Comparison of ENCODE assay signal across 19 mouse cellular contexts in genomic region chr7:82180919-82181318, GRCm38 (mm10). TPM values are rescaled to one million over a fixed set of nuclear protein-coding genes. Genes with fewer than 3 reads are reported as not detected.
A peak's percentile ranks its signal among the peaks of the same experiment; 100 is the strongest.
DNase-seq lines count a peak whose midpoint lies in the region; ATAC-seq lines count a peak whose summit lies in the region.
"Had no signal": no experiment of that assay in that cellular context is flagged by ENCODE, and none has a peak within 500 bp of the region (broad histone marks: within the 10 kb centered on the region; RNA-seq: fewer than 3 reads in every experiment).

No protein-coding gene starts in this region.

- no peak for ATAC-seq in CD4-positive, CD25-positive, alpha-beta regulatory T cell, adult 4 months
- ATAC-seq: forebrain, embryonic 14.5 days; forebrain, embryonic 16.5 days had no signal

- DNase-seq in embryo, embryonic 10 days (ENCODE audit: low spot score) = peak; percentile 1
- no peak for DNase-seq in embryo, embryonic 10.5 days (ENCODE audit: low spot score)
- peak; percentile 0 for DNase-seq in thymus, postnatal 14 days
- DNase-seq in thymus, postnatal 10 days (ENCODE audit: low spot score in 2 of 2) = no peak
- DNase-seq: adrenal gland, adult 2 months; adrenal gland, postnatal 10 days; adrenal gland, postnatal 25 days; B cell, adult 2 months; cerebellum, adult 11 months; cerebellum, adult 18-20 months; cerebellum, adult 8-10 months; cerebellum, adult 9-11 months; cerebellum, postnatal 14 days; cerebellum, postnatal 36 days; embryo, embryonic 11 days had no signal

RNA-seq across cellular contexts. Expression of gene Sh3gl3, which starts 7.3 kb away (rescaled TPM):
- 1 to 10 TPM; 2.3 to 2.4 TPM for polyA plus RNA-seq in CD4-positive, CD25-positive, alpha-beta regulatory T cell, adult 4 months (2017; shearing (Covaris generic))
- polyA plus RNA-seq: erythroblast, embryonic 14.5 days had no signal

Comparison
In these comparisons a context has a peak if more than half of its experiments do, and no peak if none do; other contexts are left out.
1. DNase-seq: peak in embryo, embryonic 10 days (single experiment) and thymus, postnatal 14 days (single experiment); none in embryo, embryonic 10.5 days (single experiment) and thymus, postnatal 10 days (0 of 2).